Comparison of ENCODE assay signal across 26 mouse cellular contexts in genomic region chr5:130880331-130880730, GRCm38 (mm10).
"Had no signal": no experiment of that assay in that cellular context is flagged by ENCODE, and none has a peak within 500 bp of the region (broad histone marks: within the 10 kb centered on the region; RNA-seq: fewer than 3 reads in every experiment).

No protein-coding gene starts in this region.

- ATAC-seq: hindbrain, embryonic 16.5 days; inflammation-experienced regulatory T-cells, adult 6 months; intestine, embryonic 15.5 days; intestine, postnatal 0 days; liver, embryonic 12.5 days had no signal

- H3K27ac ChIP-seq: gastrocnemius, adult 2 months; heart, embryonic 10.5 days; hindbrain, embryonic 10.5 days; hindbrain, embryonic 12.5 days; hindbrain, embryonic 14.5 days; intestine, embryonic 15.5 days; limb, embryonic 13.5 days; limb, embryonic 15.5 days; liver, embryonic 12.5 days; liver, embryonic 14.5 days had no signal

- DNase-seq: gastrocnemius, adult 2 months; gastrocnemius, postnatal 10 days; gastrocnemius, postnatal 25 days; heart, adult 18-20 months; heart, postnatal 10 days; heart, postnatal 4 days; kidney, adult 18-20 months; kidney, adult 8-10 months; kidney, postnatal 10 days; kidney, postnatal 36 days; layer of hippocampus, adult 9-11 months; layer of hippocampus, postnatal 36 days; left cerebral cortex, postnatal 4 days had no signal

- H3K4me1 ChIP-seq: heart, embryonic 10.5 days; heart, embryonic 12.5 days; hindbrain, embryonic 10.5 days; hindbrain, embryonic 12.5 days; intestine, embryonic 15.5 days; limb, embryonic 13.5 days; limb, embryonic 15.5 days; liver, embryonic 12.5 days had no signal

- H3K4me2 ChIP-seq: heart, embryonic 12.5 days; hindbrain, embryonic 12.5 days; hindbrain, embryonic 14.5 days; intestine, embryonic 15.5 days; limb, embryonic 13.5 days; limb, embryonic 15.5 days; liver, embryonic 12.5 days had no signal

- H3K36me3 ChIP-seq: heart, embryonic 10.5 days; heart, embryonic 12.5 days; hindbrain, embryonic 10.5 days; hindbrain, embryonic 12.5 days; intestine, embryonic 15.5 days; limb, embryonic 13.5 days; liver, embryonic 12.5 days had no signal

- H3K9ac ChIP-seq: heart, embryonic 12.5 days; hindbrain, embryonic 12.5 days; hindbrain, embryonic 14.5 days; intestine, embryonic 15.5 days; limb, embryonic 13.5 days; limb, embryonic 15.5 days; liver, embryonic 12.5 days; liver, embryonic 14.5 days had no signal

- H3K4me3 ChIP-seq: gastrocnemius, adult 2 months; heart, embryonic 10.5 days; heart, embryonic 12.5 days; hindbrain, embryonic 10.5 days; hindbrain, embryonic 12.5 days; intestine, embryonic 15.5 days; limb, embryonic 13.5 days; limb, embryonic 15.5 days; liver, embryonic 12.5 days had no signal

- H3K27me3 ChIP-seq: heart, embryonic 12.5 days; intestine, embryonic 15.5 days; limb, embryonic 13.5 days; limb, embryonic 15.5 days; liver, embryonic 12.5 days had no signal

- H3K9me3 ChIP-seq: heart, embryonic 10.5 days; intestine, embryonic 15.5 days; limb, embryonic 13.5 days; limb, embryonic 15.5 days had no signal
